Mouse (Mus musculus) inflammation-experienced regulatory T-cells, adult 6 months (primary cell): ENCODE data around the gene Coa3. TPM values are rescaled to one million over a fixed set of nuclear protein-coding genes. Genes with fewer than 3 reads are reported as not detected.

Source experiments
- ATAC-seq: one replicate; pipeline ENCODE4 v1.8.0; 2017
- polyA plus RNA-seq, 3 experiments: library from polyadenylated mRNA; unstranded; fragments of 100-300 nt; shearing (Covaris generic); gene quantifications; one replicate each; pipeline ENCODE4 v1.2.1; 2017

The Coa3 gene
- polyA plus RNA-seq, 3 experiments from 2014 or later, result 129 to 132 (median 131) TPM

DNA sequence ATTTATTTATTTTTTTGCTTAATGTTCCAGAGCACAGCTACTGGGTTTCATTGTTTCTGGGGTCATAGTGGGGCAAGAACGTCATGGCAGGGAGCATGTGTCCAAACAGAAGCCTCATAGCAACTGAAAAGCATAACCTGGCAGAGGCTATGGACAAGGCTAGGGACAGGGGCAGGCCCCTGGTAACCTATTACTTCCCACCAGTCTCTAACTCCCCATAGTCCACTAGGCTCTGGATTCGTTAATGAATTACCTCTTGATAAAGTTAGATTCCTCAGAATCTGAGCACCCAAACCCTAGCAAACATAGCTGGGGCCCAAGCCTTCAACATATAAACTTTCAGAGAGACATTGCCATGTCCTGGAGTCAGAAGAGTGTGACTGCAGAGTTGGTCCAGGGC lies 27.9 kb downstream of the Coa3 start:
- ATAC-seq, result no peak

DNA sequence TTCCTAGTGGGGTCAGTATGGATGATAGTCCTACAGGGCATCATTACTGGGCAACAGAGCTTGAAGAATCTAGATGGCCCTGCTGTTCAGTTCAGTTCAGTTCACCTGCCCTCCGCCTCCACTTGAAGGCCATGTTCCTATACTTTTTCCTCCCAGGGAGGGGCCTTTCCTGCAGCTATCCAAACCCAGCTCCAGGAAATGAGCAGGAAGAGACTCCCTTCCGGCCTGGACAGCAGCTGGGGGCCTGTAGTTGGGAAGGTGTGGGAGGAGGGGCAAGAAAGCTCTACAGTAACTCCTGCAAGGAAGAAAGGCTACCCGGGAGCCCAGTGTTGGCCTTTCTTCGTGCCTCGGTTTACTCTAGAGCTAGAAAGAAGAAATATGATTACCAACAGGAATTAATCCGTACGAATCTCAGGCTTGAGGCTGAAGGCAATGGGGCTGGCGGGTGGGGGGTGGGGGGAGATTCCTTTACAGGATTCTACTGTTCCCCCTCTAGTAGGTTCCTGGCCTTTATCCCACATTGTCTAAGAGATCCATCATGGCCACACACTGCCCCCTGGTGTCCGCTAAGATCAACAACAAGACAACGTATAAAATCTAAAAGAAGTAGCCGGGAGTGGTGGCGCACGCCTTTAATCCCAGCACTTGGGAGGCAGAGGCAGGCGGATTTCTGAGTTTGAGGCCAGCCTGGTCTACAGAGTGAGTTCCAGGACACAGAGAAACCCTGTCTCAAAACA lies 30.5 kb downstream of the Coa3 start:
- ATAC-seq, result no peak

DNA sequence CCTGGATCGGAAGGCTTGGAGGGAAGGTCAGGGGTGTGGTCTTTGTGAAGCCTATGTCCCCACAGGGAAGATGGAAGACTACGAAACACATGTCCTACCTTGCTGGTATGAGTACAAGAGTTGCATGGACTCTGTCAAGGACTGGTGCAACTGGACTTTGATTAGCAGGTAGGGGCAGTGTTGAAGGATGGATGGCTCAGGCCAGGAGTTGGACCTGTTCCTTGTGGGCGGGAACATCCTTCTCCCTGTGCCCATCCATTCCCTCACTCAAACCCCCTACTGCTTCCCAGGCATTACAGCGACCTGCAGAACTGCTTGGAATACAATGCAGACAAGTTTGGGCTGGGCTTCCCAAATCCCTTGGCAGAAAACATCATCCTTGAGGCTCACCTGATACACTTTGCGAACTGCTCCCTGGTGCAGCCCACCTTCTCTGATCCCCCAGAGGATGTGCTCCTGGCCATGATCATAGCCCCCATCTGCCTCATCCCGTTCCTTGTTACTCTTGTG lies 31.3 kb downstream of the Coa3 start:
- no peak for ATAC-seq

DNA sequence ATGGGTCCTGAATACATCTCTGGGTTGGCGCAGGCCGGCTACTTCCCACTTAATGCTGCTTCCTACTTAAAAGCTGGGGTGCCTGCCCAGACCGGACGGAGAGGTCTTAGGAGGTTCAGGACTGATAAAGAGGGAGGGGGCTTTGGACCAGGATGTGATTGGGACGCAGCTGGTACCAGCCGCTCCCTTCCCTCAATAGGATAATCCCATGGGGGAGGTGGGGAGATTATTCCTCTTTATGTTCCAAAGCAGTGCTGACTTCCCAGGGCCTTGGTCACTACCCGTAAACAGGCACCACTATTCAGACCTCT lies 32.3 kb downstream of the Coa3 start:
- ATAC-seq, result no peak

DNA sequence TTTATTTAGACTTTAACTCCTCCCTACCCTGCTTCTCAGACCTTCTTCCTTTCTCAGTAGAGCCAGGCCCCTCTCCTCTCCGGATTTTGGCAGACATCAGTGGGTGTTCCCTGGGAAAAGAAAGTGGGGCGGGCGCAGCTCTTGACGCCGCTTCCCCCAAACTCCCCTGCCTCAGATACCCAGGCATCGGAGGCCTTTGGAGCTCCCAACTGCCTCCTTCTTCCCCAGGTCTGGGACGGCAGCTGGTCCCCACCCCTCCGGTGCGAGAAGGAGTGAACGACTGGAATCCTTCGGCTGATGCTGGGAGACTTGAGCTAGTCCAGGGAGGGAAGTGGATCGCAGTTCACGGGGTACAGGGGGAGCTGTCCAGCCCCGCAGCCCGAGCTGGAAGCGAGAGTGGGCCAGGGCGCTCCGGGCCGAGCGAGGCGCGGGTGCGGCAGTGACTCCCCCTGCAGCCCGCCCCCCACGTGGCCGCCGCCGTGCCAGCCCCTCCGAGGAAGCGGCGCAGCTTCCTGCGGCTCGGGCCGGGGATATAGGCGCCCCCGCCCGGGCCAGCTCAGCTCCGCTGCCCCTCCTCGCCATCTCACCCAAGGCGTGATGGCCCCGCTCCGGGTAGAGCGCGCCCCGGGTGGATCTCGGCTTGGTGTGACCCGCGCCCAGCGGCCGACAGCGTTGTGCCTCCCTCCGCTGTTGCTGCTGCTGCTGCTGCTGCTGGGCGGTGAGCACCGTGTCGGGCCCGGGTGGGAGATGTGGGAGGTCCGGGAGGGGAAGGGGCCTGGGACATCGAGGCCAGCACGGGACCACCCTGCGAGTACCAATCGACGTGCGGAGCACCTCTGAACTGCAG lies 32.8 kb downstream of the Coa3 start, which contains the start of gene Ramp2:
Gene Ramp2, plus strand, starts transcription at position 174 of the 847 bp plus-strand sequence.
- ATAC-seq, result peak; percentile 41

DNA sequence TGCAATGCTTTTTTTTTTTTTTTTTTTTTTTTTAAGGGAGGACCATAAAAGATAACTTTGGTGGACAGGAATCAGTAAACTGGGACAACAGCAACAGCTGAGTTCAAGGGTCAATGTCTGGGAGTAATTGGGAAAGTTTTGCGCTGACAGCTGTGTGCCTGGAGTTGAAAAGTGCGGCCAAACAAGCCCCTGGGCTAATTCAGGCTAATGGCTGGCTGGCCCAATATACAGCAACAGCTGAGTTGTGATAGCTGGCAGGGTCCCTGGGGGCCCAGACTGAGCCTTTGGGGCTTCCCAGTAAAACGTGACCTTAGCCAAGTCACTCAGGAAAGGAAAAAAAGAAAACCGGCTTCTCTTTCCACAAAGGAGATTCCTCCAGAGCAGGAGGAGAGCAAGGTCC lies 33.8 kb downstream of the Coa3 start:
- ATAC-seq, result no peak

DNA sequence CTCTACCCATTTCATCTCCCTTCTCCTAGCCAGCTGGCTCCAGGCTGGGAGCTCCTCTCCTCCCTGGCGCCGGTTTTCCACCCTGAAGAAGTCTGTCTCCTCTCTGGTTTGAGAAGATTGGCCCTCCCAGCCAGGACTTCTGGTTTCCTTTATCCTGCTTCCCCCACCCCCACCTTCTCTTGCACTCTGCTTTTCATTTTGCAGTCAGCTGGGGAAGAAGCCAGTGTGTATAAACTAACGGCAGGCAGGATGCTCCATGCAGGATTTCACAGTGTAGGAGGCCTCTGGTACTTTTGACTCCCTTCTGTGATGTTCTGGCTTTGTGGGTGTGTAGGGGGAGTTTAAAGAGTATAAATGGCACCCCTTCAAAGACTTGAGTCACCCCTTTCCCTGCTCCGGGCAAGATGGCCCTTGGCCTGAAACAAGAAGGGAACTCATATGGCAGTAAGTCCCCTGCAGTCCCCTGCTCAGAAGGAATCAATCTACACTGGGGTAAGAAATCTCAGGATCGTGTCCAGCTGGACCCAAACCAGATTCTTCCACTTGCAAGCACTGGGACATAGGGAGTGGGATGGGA lies 40.8 kb downstream of the Coa3 start:
- no peak for ATAC-seq

DNA sequence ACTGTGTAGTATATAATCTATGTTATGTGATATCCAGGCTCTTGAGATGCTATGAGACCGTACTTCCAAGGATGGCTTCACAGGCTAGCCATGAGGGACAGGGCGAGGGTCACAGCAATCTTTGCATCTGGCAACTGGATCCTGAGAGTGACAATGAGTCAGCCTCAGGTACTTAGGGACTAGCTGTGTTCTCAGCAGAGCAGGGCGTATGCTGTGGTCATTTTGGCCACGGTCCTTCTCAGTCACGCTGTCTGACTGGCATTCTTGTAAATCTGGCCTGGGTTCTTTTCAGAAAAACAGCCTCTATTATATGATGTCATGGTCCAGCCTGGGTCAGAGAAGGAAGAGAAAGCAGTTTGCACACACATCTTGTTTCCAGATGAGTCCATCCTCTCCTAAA lies 42.1 kb downstream of the Coa3 start:
- no peak for ATAC-seq

DNA sequence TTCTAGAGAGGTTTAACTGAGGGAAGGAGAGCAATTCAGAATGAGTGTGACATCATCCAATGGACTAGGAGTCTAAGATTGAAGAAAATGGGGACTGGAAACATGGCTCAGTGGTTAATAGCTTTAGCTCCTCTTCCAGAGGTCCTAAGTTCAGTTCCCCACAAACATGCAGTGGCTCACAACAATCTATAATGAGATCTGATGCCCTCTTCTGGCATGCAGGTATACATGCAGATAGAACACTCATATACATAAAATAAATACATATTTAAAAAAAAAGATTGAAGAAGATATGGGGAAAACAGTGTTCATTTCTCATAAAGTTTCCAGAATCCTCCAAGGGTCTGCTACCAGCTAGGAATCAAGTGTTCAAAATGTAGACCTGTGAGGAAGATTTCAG lies 43.5 kb downstream of the Coa3 start:
- ATAC-seq, result no peak

DNA sequence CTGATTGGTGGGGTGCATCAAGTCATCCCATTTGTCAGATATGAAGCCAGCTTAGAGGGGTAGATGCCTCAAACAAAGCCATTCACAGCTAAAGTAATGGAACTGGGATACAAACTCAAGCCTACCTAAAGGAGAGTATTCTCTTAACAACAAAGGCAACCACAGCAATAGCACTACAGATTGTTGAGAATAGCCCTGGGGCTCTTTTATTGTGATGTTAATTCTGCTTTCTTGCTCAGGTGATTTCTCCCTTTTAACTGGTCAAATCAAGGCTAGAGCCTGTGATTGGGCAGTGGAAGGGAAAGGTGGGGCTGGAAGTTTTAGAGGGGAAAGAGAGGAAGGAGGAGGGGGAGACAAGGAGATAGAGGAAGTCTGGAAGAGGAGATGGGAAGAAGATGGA lies 44.8 kb downstream of the Coa3 start:
- ATAC-seq, result no peak

DNA sequence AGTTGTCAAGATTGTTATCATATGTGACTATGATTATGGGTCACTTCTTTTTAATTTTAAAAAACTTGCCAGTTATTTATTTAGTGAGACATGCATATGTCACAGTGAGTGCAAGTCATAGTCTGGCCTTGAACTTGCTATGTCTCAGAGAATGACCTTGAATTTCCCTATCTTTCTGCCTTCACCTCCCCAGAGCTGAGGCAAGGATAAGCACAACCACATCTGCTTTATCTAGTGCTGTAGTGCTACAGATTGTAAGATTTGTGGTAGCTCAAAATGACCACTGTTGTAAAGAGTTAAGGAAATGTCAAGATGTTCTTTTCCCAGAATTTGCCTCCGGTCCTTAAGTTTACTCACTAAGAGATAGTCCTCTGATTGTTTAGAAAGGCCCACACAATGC lies 45.7 kb downstream of the Coa3 start:
- no peak for ATAC-seq

DNA sequence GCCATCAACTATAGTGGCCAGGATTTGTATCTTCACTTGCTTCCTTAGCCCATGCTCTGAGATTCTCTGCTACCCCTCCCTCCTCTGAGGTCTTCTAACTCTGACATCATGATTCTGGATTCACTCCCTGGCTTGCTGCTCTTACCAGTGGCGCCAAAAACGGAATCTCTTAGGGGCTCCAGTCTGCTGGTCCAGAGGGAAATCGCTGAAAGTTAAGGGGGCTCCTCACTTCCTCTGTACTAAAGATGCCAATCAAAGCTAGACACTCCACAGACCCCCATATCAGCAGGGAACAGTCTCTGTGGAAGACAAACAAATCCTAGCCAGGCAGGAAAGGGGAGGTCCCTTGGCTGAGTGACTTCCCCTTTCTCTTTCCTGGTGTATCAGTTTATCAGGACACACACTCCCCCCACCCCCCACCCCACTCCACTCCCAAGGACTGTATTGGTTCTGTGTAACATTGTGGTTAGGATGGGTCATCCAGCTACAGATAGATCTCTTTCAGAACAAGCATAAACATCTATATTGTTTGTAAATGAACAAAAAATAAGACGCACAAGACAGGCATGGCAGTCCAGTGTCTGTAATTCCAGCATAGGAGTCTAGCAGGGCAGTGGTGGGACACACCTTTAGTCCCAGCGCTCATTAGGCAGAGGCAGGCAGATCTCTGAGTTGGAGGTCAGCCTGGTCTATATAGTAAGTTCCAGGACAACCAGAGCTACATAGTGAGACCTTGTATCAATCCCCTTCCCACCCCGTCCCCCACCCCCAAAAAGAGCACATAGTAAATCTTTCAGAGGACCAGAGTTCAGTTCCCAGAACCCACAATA lies 46.7 kb downstream of the Coa3 start:
- ATAC-seq, result no peak

DNA sequence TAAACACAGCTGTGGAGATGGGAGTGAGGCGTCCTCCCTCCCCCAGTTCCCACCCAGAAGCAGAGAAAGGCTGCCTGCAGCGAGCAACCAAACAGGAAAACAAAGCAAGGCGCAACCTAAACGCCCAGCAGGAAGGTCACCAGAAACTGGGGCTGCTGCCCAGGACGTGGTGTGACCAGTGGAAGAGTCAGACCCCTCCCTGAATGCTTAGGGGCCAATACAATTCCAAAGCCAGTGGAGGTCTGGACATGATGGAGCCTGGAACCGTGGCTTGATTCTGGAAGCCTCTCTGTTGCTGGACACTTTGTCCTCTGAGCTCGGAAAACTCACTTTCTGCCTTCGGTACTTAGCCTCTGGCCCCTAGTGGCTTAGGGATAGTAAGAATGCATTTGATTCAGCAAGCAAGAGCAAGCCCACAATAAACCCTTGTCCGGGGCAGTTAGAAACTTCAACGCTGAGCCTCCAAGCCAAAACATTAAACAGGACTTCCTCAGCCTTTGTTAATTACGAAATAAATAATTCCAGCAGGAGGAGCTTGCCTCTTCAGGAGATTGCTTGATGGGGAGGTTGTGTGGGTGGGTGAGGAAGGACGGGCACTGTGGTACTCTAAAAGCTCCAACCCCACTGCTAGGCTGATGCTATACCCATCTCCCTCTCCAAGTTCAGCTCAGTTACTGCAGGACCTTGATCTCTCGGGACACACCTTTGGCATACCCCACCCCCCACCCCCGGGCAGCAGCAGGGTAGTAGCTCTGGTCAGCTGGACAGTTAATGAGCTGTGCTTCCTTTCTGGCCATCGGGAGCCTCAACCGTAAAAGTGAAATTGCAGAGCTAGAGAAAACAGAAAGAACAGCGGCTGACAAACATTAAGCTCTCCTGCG lies 47.7 kb downstream of the Coa3 start:
- ATAC-seq, result no peak

DNA sequence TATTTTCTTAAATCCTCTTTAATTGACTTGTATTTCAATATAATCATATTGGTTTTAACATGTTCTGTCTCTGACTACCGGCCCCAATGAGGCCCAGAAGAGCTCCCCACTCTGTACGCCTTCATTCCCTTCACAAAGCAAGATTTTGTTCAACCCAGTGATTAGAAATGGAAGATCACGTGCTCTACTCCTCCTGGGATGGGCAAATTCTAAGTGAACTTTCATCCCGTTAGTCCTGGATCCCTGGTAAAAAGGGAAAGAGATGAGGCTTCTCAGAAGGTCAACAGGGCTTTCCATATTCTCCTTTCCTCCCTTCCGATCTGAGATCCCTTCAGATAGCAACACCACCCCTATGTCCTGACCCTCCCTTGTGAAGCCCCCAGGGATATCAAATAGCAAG lies 48.4 kb downstream of the Coa3 start:
- ATAC-seq, result no peak

DNA sequence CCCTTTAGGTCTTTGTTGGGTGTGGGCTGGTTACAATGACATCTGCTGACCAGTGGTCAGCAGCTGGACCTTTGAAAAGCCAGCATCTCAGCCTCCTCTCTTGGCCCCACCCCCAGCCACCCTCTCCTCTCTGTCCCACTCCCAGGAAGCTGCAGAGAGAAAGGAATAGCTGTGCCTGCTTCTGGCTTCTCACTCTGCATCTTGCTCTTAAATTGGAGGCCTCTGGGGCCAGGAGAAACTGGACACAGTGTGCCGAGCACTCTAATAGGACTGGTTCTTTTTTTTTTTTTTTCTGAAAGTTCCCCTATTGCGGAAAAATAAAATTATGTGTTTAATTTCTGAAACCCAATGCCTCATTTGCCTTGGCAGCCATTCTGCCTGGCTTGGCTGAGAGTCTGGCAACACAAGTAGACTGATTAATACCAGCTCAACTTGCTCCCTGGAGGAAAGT lies 48.8 kb downstream of the Coa3 start:
- no peak for ATAC-seq

DNA sequence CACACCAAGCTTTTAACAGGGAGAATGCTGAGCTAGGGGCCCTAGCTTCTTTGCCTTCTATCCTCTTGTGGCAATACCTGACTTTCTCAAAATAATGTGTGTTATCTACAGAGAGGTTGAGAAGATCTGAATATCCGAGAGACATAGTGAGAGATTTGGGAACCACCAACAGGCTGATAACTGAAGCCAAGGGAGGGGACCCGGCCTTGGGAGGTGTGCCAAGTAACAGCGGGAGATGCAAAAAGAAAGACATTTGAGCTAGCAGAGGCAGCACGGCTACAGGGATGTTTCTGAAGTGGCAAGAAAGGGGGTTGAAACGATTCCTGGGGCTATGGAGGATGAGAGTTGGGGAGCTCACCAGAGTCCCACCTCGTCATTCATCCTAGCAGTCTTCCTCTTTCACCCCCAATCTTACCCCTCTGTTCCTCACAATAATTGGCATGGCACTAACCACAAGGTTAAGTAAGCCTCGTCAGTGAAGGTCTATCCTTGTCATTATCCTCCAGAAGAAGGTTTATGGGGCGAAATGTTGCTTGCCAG lies 49.5 kb downstream of the Coa3 start:
- ATAC-seq, result no peak

Other genes with a start within 250 kb of the Coa3 start
- 1 to 10 TPM; 4.4 to 7.3 (median 5.7) TPM for gene Naglu, start 209.1 kb downstream of the Coa3 start, polyA plus RNA-seq
- gene Hsd17b1, start 200.7 kb downstream of the Coa3 start, polyA plus RNA-seq, result under 1 TPM in 1 of 3 experiments, not detected in 2; 0.26 TPM
- gene Coasy, start 196.5 kb downstream of the Coa3 start, polyA plus RNA-seq, result 10 to 100 TPM; 16.5 to 21.0 (median 18.2) TPM
- gene Mlx, start 191.8 kb downstream of the Coa3 start, polyA plus RNA-seq, result 10 to 100 TPM; 61.9 to 74.3 (median 66.5) TPM
- 10 to 100 TPM in 1 of 3 experiments, 1 to 10 TPM in 2; 7.7 to 19.7 (median 10.0) TPM for gene Psmc3ip, start 183.7 kb downstream of the Coa3 start, polyA plus RNA-seq
- gene Retreg3, start 159.2 kb downstream of the Coa3 start, polyA plus RNA-seq, result 10 to 100 TPM; 15.1 to 26.8 (median 21.4) TPM
- 10 to 100 TPM; 24.7 to 32.4 (median 24.7) TPM for gene Tubg1, start 159.2 kb downstream of the Coa3 start, polyA plus RNA-seq
- 1 to 10 TPM; 1.2 to 1.8 (median 1.5) TPM for gene Tubg2, start 123.2 kb downstream of the Coa3 start, polyA plus RNA-seq
- gene Cntnap1, start 108.6 kb downstream of the Coa3 start, polyA plus RNA-seq, result under 1 TPM in 2 of 3 experiments, not detected in 1; 0.09 to 0.15 TPM
- not detected for gene Plekhh3, start 107.8 kb downstream of the Coa3 start, polyA plus RNA-seq
- gene Ccr10, start 103.7 kb downstream of the Coa3 start, polyA plus RNA-seq, result under 1 TPM in 2 of 3 experiments, not detected in 1; 0.33 to 0.55 TPM
- 10 to 100 TPM; 38.0 to 70.6 (median 62.7) TPM for gene Ezh1, start 52.7 kb downstream of the Coa3 start, polyA plus RNA-seq
- not detected for gene Ramp2, start 33.1 kb downstream of the Coa3 start, polyA plus RNA-seq
- 100 to 1,000 TPM; 134 to 144 (median 138) TPM for gene Vps25, start 25.4 kb downstream of the Coa3 start, polyA plus RNA-seq
- gene Wnk4, start 18.5 kb downstream of the Coa3 start, polyA plus RNA-seq, result 1 to 10 TPM in 1 of 3 experiments, under 1 TPM in 1, not detected in 1; 0.75 to 2.9 TPM
- 1 to 10 TPM in 1 of 3 experiments, under 1 TPM in 2; 0.63 to 1.2 (median 0.71) TPM for gene Cntd1, start 102 bp downstream of the Coa3 start, polyA plus RNA-seq
- gene Becn1, start 23.2 kb upstream of the Coa3 start, polyA plus RNA-seq, result 10 to 100 TPM; 62.1 to 87.3 (median 74.1) TPM
- 10 to 100 TPM; 25.8 to 37.6 (median 36.8) TPM for gene Psme3, start 37.1 kb upstream of the Coa3 start, polyA plus RNA-seq
- gene Aoc2, start 45.9 kb upstream of the Coa3 start, polyA plus RNA-seq, result 10 to 100 TPM in 1 of 3 experiments, 1 to 10 TPM in 2; 2.5 to 12.3 (median 4.9) TPM
- not detected for gene Aoc3, start 51.5 kb upstream of the Coa3 start, polyA plus RNA-seq
- not detected for gene G6pc, start 88.4 kb upstream of the Coa3 start, polyA plus RNA-seq
- gene Aarsd1, start 138.5 kb upstream of the Coa3 start, polyA plus RNA-seq, result 10 to 100 TPM; 34.2 to 43.2 (median 40.5) TPM
- gene Gm27029, start 145.7 kb upstream of the Coa3 start, polyA plus RNA-seq, result 1 to 10 TPM in 1 of 3 experiments, under 1 TPM in 2; 0.46 to 1.3 (median 0.57) TPM
- gene Rundc1, start 146.0 kb upstream of the Coa3 start, polyA plus RNA-seq, result 1 to 10 TPM; 6.7 to 7.2 (median 6.9) TPM
- gene Ptges3l, start 146.2 kb upstream of the Coa3 start, polyA plus RNA-seq, result 1 to 10 TPM; 1.6 to 2.2 (median 2.1) TPM
- 100 to 1,000 TPM; 523 to 733 (median 603) TPM for gene Rpl27, start 163.2 kb upstream of the Coa3 start, polyA plus RNA-seq
- gene Ifi35, start 169.3 kb upstream of the Coa3 start, polyA plus RNA-seq, result 100 to 1,000 TPM; 143 to 171 (median 153) TPM
- not detected for gene Rnd2, start 185.9 kb upstream of the Coa3 start, polyA plus RNA-seq
- gene Vat1, start 187.1 kb upstream of the Coa3 start, polyA plus RNA-seq, result 1 to 10 TPM; 1.7 to 2.5 (median 1.9) TPM